Mouse (Mus musculus) layer of hippocampus, adult 2 months (tissue): ENCODE measurements at regions not wholly inside any gene's neighbourhood (a gene's known extent, or its start where the extent isn't known, plus 50 kb on each side); places are given as distances from the start of the nearest gene placed in this dataset.

Experiments used
- DNase-seq, 2 experiments: peaks; one replicate each; pipeline ENCODE4 v3.0.0; 2022; ENCODE audit warnings: low spot score in 2 of 2
- H3K27ac ChIP-seq: fragments of 200-600 bp; 2 replicates; pipeline ENCODE4 v1.8.1; 2022
- H3K4me3 ChIP-seq: fragments of 200-600 bp; 2 replicates; pipeline ENCODE4 v1.8.1; 2022; ENCODE audit warnings: mild to moderate bottlenecking
- CTCF ChIP-seq: fragments of 200-600 bp; conservative IDR thresholded peaks from 2 replicates; pipeline ENCODE4 v1.8.1; 2022; ENCODE audit warnings: antibody characterized with exemption, mild to moderate bottlenecking, moderate library complexity

DNA sequence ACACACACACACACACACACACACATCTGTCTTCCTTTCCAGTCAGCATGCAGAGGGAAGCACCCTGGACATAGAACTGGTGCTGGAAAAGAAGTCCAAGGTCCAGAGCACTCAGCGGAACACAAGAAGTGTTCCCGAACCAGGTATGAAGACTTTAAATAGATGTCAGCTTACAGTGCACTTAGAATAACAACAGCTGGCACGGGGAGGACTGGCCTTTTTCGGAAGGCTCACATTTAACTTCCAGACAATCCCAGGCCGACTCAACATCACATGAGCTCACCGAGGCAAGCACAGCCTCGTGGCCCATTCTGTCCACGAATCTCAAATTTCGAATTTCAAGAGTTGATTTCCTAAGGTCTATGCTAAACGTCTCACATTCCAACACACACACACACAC is 70.9 kb upstream of the Slc25a33 start:
- no peak for DNase-seq
- Histone ChIP-seq H3K27ac (no peak overlapping the region), H3K4me3 (no peak overlapping the region)
- no peak for TF ChIP-seq CTCF

- no peak for TF ChIP-seq CTCF
- Histone ChIP-seq H3K4me3 (no peak overlapping the region), H3K27ac (no peak overlapping the region)
- no peak for DNase-seq
Measured at GRCm38 (mm10) chr4:149843736-149844135, 69.7 kb upstream of the Slc25a33 start.

DNA sequence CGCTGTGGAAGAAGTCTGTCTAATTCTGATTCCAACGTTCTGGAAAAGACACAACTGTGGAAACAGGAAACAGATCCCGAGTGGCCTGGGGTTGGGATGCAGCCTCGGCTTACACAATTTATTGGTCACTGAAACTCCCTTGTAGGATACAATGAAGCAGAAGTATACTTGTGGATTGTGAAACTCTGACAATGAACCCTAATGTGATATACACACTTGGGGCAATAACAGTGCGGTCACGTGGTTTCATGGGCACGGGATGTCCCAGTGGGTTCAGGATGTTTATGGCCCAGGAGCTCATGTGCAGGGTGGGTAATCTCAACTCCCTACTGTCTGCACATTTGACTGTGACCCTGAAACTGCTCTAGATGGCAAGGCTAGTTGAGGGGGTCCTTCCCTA is 68.8 kb upstream of the Slc25a33 start:
- H3K27ac ChIP-seq = no peak overlapping the region
- H3K4me3 ChIP-seq = no peak overlapping the region
- DNase-seq = no peak
- no peak for TF ChIP-seq CTCF

DNA sequence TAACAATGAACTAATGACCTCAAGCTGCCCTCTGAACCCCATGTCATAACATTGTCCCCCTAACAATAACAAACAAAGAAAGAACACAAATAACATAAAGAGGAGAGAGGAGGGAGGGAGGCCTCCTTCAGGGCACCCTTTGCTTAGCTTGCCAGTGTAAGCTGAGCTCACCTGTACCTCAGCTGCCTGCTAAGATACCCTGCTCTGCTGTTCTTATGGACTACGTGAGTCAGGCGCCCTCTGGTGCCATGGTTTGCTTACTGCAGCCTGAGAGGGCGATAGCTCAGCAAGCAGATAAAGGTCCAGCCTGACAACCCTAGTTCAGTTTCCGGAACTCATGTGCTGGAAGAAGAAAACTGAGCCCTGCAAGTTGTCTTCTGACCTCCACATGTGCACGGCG is 67.8 kb upstream of the Slc25a33 start:
- peak in 1 of 2 experiments; percentile 49 for DNase-seq
- TF ChIP-seq CTCF = peak; percentile 79

GRCm38 (mm10) chr4:149840511-149841292 is 66.6 kb upstream of the Slc25a33 start:
- peak; percentile 79 to 83 for DNase-seq
- TF ChIP-seq CTCF = no peak
- H3K27ac ChIP-seq = peak overlapping the region; percentile 80
- no peak overlapping the region for H3K4me3 ChIP-seq

More for the DNA sequence above, 67.8 kb upstream of the Slc25a33 start:
- H3K27ac ChIP-seq = peak overlapping the region; percentile 80; the same call in 1 of the 2 replicates
- no peak overlapping the region for H3K4me3 ChIP-seq

- H3K4me3 ChIP-seq = no peak overlapping the region
- peak; percentile 78 for TF ChIP-seq CTCF
- no peak for DNase-seq
- H3K27ac ChIP-seq = no peak overlapping the region
Measured at GRCm38 (mm10) chr4:149838682-149839081, 64.6 kb upstream of the Slc25a33 start.

- Histone ChIP-seq H3K4me3 (no peak overlapping the region), H3K27ac (peak overlapping the region; percentile 73)
- no peak for TF ChIP-seq CTCF
- DNase-seq = peak in 1 of 2 experiments; percentile 48
Measured at GRCm38 (mm10) chr4:149834646-149835156, 60.6 kb upstream of the Slc25a33 start.

DNA sequence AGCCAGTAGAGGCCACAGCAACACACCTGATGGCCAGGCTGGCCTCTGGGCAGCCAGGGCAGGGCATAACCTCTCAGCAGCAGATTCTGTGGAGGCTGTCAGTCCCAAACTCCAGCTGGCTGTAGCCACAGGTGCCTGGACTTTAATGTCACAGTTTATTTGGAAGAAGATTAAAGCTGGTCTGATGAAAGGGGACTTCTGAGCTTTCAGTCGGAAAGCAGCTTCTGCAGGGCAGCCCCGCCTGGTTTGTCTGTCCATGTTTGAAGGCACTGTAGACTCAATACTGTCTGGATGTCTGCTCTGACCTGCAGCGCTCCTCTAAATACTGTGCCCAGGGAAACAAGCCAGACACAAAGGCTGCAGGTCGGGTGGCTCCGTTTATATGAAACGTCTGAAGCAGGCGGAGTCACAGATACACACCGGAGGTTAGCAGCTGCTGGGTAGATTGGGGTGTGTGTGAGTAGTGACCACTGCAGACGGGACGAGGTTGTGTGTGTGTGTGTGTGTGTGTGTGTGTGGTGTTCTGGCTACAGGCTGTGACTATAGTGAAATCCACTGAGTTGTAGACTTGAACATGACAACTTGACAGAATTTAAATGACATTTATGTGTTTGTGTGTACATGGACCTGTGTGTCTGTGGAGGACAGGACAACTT is 58.5 kb upstream of the Slc25a33 start:
- no peak for DNase-seq

GRCm38 (mm10) chr4:149830551-149831192 is 56.6 kb upstream of the Slc25a33 start:
- no peak for DNase-seq
- Histone ChIP-seq H3K4me3 (no peak overlapping the region), H3K27ac (peak overlapping the region; percentile 81; the same call in 1 of the 2 replicates)
- no peak for TF ChIP-seq CTCF

More for the DNA sequence above, 58.5 kb upstream of the Slc25a33 start:
- no peak overlapping the region for H3K4me3 ChIP-seq
- no peak for TF ChIP-seq CTCF
- H3K27ac ChIP-seq = no peak overlapping the region

GRCm38 (mm10) chr4:149829964-149830363 is 55.9 kb upstream of the Slc25a33 start:
- no peak overlapping the region for H3K4me3 ChIP-seq
- TF ChIP-seq CTCF = no peak
- DNase-seq = no peak
- peak overlapping the region; percentile 81; the same call in 1 of the 2 replicates for H3K27ac ChIP-seq

- Histone ChIP-seq H3K4me3 (no peak overlapping the region), H3K27ac (no peak overlapping the region)
- TF ChIP-seq CTCF = no peak
- DNase-seq = no peak
Measured at GRCm38 (mm10) chr4:149827784-149828183, 53.7 kb upstream of the Slc25a33 start.
